Mouse (Mus musculus): ENCODE results near the gene Twistnb. TPM values are rescaled to one million over a fixed set of nuclear protein-coding genes. Genes with fewer than 3 reads are reported as not detected.

Gene Twistnb
- polyA plus RNA-seq, 1 experiment from 2014 or later, result 16.5 TPM

DNA sequence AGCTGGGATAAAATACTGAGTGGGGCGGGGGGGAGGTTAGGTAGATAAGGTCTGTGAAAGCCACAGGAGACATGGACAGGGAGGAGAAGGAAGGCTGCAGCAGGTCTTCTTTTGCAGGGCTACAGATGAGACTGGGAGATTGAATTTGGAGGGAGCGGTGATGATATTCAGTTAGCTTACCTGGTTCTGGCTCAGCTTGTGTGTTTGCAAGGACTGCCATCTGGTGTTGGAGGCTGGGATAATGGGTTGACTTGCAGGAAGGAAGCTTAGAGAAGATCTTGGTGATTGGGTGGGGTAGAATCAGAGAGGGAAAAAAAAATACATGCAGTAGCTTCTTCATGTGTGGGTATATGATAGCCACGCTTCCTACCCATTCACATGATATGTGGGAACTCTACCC is 5.1 kb upstream of the Twistnb start:
- peaks cover 5% of the 10 kb centered on the region for H3K27me3 ChIP-seq
- DNase-seq (ENCODE audit: low read depth, low spot score) (no peak), ATAC-seq (no peak)
- in situ Hi-C loops (cut with MboI; ENCODE audit: low pct_unique_long_range_greater_than_20kb), result loop anchor here (5.0 to 10.0 kb wide), 3 partner anchors 37 to 510 kb away; no protein-coding TSS in a partner anchor
- peak; percentile 76 for TF ChIP-seq CTCF (IDR thresholded peaks at IDR 0.05)
- POLR2A ChIA-PET, result no interaction called here
- CTCF ChIA-PET, result interaction anchor here (0.6 to 2.4 kb wide), 10 partner anchors 12 to 68 kb away, joined by 3 to 10 read pairs (median 3); no protein-coding TSS in a partner anchor

DNA sequence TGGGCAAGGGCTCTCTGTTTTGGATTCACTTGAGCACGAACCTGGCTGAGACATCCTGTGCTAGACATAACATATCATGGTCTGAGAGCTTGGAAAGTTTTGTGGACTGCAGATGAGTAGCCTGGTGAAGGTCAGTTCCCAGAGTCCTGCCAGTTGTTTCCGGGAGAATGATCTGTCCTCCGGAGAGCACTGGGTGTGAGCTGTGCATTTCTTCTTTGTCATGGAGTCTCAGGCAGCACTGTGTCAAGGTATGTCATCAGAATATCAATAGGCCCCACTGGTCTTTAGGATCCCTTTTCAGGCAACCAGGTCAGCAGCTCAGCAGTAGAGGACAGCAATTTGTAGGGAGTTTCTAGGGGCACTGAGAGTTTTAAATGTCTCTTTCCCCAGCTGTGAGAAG is 2.1 kb upstream of the Twistnb start:
- no peak for TF ChIP-seq CTCF (IDR thresholded peaks at IDR 0.05)
- no peaks in the 10 kb centered on the region for H3K27me3 ChIP-seq
- ATAC-seq (no peak), DNase-seq (ENCODE audit: low read depth, low spot score) (no peak)
- in situ Hi-C loops (cut with MboI; ENCODE audit: low pct_unique_long_range_greater_than_20kb), result loop anchor here (10.0 to 25.0 kb wide), 2 partner anchors 512 to 1760 kb away; no protein-coding TSS in a partner anchor
- POLR2A ChIA-PET, result no interaction called here
- CTCF ChIA-PET, result interaction anchor here (1.0 to 3.1 kb wide), 3 partner anchors 15 to 46 kb away, joined by 4 to 23 read pairs (median 6); no protein-coding TSS in a partner anchor

DNA sequence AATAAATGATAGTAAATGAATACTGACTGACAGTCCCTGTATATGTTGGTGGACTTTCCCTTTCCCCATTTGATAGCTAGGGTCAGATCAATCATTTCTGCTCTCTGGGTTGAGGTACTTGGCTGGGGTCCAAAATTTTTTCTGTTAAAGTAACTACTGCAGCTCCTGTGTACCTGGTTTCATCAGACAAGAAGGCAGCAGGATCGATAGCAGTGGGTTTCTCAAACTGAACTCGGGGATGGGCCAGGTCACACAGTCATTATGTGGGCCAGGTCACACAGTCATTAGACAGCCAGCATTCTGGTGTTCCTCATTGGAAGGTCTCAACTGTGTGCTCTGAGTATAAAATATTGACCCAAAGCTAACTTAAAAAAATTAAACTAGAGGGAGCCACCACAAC is 1.7 kb upstream of the Twistnb start:
- no peak for DNase-seq (ENCODE audit: low read depth, low spot score)
- H3K27me3 ChIP-seq, result no peaks in the 10 kb centered on the region
- POLR2A ChIA-PET, result no interaction called here
- CTCF ChIA-PET, result interaction anchor here (1.2 to 3.1 kb wide), 4 partner anchors 16 to 47 kb away, joined by 3 to 23 read pairs (median 9); partner anchors contain the start of gene Efcab10
- in situ Hi-C loops (cut with MboI; ENCODE audit: low pct_unique_long_range_greater_than_20kb), result loop anchor here (10.0 to 25.0 kb wide), 2 partner anchors 513 to 1760 kb away; no protein-coding TSS in a partner anchor
- no peak for TF ChIP-seq CTCF (IDR thresholded peaks at IDR 0.05)
- ATAC-seq, result no peak

DNA sequence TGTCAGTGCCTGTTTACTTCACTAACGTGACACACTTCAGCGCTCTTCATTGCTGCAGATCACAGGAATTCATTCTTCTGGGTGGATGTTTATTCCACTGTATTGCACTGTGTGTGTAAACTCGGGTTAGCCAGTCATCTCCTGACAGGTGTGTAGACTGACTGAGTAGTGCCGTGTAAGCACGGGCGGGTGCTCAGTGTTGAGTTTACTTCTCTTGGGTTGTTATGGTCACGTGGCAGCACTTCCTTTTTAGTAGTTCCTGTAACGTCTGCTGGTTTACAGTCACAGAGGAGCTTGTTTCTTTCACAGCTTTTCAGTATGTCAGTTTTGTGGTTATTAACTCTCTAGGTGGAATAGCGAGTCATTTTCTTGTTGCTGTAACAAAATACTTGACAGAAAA is 4.4 kb downstream of the Twistnb start:
- TF ChIP-seq CTCF (IDR thresholded peaks at IDR 0.05), result no peak
- no peaks in the 10 kb centered on the region for H3K27me3 ChIP-seq
- ChIA-PET POLR2A (no interaction called here), CTCF (interaction anchor here (0.7 to 1.2 kb wide), 2 partner anchors 45 to 54 kb away, joined by 3 to 4 read pairs; no protein-coding TSS in a partner anchor)
- no peak for DNase-seq (ENCODE audit: low read depth, low spot score)
- in situ Hi-C loops (cut with MboI; ENCODE audit: low pct_unique_long_range_greater_than_20kb), result loop anchor here (25.0 kb wide), 1 partner anchor 1753 kb away; no protein-coding TSS in a partner anchor
- ATAC-seq, result no peak

DNA sequence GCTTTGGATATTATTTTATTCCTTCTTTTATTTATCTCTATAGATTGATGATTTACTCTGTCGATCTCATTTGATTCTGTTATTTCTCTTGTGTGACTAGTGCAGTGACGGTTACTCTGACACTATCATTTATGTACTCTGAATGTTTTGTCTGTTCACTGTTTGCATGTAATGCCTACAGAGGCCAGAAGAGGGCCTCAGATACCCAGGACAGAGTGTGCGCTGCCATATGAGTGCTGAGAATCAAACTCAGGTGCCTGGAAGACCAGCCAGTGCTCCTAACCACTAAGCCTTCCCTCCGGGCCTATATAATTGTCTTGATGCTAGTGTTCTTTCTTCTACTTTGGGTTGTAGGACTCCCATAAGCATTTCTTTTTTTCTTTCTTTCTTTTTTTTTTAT is 5.3 kb downstream of the Twistnb start:
- POLR2A ChIA-PET, result no interaction called here
- CTCF ChIA-PET, result interaction anchor here (0.7 to 1.2 kb wide), 2 partner anchors 46 to 55 kb away, joined by 3 to 4 read pairs; no protein-coding TSS in a partner anchor
- DNase-seq (ENCODE audit: low read depth, low spot score) (no peak), ATAC-seq (no peak)
- TF ChIP-seq CTCF (IDR thresholded peaks at IDR 0.05), result peak; percentile 41
- no peaks in the 10 kb centered on the region for H3K27me3 ChIP-seq
- in situ Hi-C loops (cut with MboI; ENCODE audit: low pct_unique_long_range_greater_than_20kb), result loop anchor here (25.0 kb wide), 1 partner anchor 1753 kb away; no protein-coding TSS in a partner anchor

DNA sequence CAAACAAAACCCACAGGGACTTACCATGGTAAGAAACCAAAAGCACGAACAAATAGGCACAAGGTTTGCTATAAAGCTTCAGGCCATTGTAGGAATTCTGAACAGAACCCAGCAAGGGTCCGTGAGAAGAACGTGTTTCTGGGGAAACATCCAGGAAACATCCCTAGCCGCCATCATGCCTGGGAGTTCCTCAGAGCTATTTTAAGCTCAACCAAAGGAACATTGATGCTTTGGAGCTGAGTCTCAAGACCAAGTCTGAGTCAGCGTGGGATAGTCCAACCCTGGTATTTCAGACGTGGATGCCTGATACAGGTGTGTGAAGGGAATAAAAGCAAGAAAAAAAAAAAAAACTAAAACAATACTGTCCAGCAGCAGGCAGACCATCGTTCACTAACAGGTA is 26.0 kb downstream of the Twistnb start:
- in situ Hi-C loops (cut with MboI; ENCODE audit: low pct_unique_long_range_greater_than_20kb), result no loop called here
- TF ChIP-seq CTCF (IDR thresholded peaks at IDR 0.05), result no peak
- POLR2A ChIA-PET, result no interaction called here
- DNase-seq (ENCODE audit: low read depth, low spot score), result peak; percentile 53
- no peaks in the 10 kb centered on the region for H3K27me3 ChIP-seq
- CTCF ChIA-PET, result interaction anchor here (1.3 kb wide), 2 partner anchors 10 to 26 kb away, joined by 3 to 4 read pairs; partner anchors contain the start of gene Twistnb
- ATAC-seq, result peak; percentile 68

DNA sequence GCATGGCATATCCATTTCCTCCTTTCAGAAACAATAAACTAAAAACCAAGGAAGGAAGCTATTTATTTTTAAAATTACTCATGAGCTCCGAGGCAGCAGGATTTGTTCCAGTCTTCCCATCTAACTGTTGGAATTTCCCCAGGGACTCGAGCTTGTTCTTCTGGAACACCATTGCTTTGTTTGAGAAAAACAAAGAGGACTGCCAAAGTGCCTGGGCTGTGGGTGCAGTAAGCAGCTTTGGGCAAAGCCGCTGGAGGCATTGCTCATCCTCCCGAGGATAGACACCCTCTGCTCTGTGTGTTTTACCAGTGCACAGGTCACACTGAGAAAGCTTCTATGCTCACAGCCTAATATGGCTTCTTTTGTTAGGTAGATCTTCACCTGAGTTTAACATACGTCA is 26.8 kb downstream of the Twistnb start:
- in situ Hi-C loops (cut with MboI; ENCODE audit: low pct_unique_long_range_greater_than_20kb), result no loop called here
- no peak for TF ChIP-seq CTCF (IDR thresholded peaks at IDR 0.05)

DNA sequence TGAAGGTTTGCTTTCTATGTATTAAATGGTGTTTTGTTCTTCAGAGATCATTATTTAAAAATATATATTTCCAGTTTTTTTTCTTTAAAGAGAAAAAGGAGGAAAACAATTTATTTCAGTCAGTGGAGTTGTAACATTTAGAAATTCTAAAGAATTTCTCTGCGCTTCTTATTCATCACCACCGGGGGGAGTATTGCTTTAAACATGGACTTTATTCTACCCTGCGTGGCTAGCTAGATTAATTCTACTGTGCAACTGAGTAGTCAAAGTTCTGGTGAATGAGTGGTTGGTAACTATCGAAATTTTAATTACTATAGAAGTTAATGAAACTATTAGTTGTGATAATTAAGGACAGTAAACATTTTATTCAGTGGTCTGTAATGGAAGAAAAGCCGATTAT is 51.5 kb downstream of the Twistnb start:
- DNase-seq (ENCODE audit: low read depth, low spot score) (no peak), ATAC-seq (no peak)
- in situ Hi-C loops (cut with MboI; ENCODE audit: low pct_unique_long_range_greater_than_20kb), result loop anchor here (25.0 kb wide), 2 partner anchors 481 to 1181 kb away; partner anchors contain the start of gene Twist1
- CTCF ChIA-PET, result interaction anchor here (0.9 kb wide), 1 partner anchor 125 kb away, joined by 5 read pairs; no protein-coding TSS in a partner anchor
- POLR2A ChIA-PET, result no interaction called here
- H3K27me3 ChIP-seq, result no peaks in the 10 kb centered on the region
- peak; percentile 49 for TF ChIP-seq CTCF (IDR thresholded peaks at IDR 0.05)

More for the DNA sequence above, 26.8 kb downstream of the Twistnb start:
- ChIA-PET POLR2A (no interaction called here), CTCF (interaction anchor here (1.1 to 1.3 kb wide), 3 partner anchors 11 to 27 kb away, joined by 3 to 4 read pairs (median 3); partner anchors contain the start of gene Twistnb)
- peak; percentile 80 for ATAC-seq
- no peaks in the 10 kb centered on the region for H3K27me3 ChIP-seq
- peak; percentile 84 for DNase-seq (ENCODE audit: low read depth, low spot score)

DNA sequence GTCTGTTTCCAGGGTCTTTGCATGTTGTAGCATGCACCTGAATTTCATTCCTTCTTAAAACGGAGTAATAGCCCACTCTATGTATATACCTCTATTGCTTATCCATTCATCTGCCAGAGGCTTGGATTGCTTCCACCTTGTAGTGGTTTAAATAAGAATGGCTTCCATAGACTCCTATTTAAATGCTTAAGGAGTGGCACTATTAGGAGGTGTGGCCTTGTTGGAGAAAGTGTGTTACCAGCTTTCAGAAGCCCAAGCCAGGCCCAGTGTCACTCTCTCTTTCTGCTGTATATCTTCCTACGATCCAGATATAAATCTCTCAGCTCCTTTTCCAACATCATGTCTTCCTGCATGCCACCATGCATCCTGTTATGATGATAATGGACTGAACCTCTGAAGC is 53.5 kb downstream of the Twistnb start:
- DNase-seq (ENCODE audit: low read depth, low spot score) (no peak), ATAC-seq (no peak)
- TF ChIP-seq CTCF (IDR thresholded peaks at IDR 0.05), result no peak
- H3K27me3 ChIP-seq, result no peaks in the 10 kb centered on the region
- in situ Hi-C loops (cut with MboI; ENCODE audit: low pct_unique_long_range_greater_than_20kb), result loop anchor here (25.0 kb wide), 2 partner anchors 479 to 1179 kb away; partner anchors contain the start of gene Twist1
- ChIA-PET POLR2A (no interaction called here), CTCF (no interaction called here)

Other genes starting within 250 kb of the Twistnb start
- not detected for gene Efcab10, start 34.8 kb upstream of the Twistnb start, polyA plus RNA-seq (2021)